Mouse (Mus musculus): ENCODE measurements around the gene Gpr39.

GRCm38 (mm10) chr1:125652836-125653594, 23.8 kb upstream of the Gpr39 start:
- TF ChIP-seq CTCF (IDR thresholded peaks at IDR 0.05; ENCODE audit: low read depth, low read length): no peak
- TF ChIP-seq POLR2A (IDR thresholded peaks at IDR 0.05; ENCODE audit: borderline replicate concordance, low read depth, low read length): no peak

Data from bone marrow macrophage, adult 2 months (primary cell).